Mouse (Mus musculus) MEL-GATA-1-ER (cell line): ENCODE data around the gene Sec61b.
A peak's percentile ranks its signal among the peaks of the same experiment; 100 is the strongest.

Source experiments
- DNase-seq: peaks from one replicate; pipeline ENCODE4 v3.0.0-alpha.2; 2012; ENCODE audit warnings: low read depth; ENCODE audit errors: extremely low read depth

Sec61b gene

DNA sequence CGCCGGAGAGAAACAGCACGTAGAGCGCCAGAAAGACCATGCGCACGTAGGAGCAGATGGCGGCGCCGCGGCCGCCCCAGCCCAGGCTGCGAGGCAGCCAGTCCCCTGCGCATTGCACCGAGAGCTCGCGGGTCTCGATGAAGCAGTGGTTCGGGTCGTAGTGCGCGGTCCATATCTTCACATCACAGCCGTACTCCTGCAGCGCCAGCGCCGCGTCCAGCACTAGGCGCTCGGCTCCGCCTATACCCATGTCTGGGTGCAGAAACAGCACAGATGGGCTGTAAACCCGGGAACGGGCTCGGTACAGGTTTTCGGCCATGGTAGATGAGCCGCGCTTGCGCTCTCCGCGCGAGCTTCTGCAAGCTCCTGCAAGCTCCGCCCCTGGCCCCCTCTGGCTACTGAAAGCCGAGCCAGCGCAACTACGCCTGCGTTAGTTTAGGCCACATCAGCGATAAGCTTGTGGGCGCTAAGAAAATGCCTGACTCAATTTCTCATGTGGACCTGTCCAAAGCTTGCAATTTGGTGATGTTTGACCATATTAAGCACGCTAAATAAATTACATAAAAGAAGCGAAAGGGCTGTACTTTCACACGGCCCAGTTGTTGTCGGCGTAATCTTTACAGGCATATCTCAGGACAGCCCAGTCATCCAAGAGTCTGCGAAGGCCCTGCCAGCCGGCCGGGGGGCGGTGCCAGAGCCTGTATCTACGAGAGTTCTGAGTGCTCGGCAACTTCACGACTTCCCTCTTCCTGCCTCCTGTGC lies at the start of gene Sec61b, which contains the start of gene Alg2:
Sec61b (plus strand) TSS at position 691 of the 762 bp plus-strand sequence.
Alg2 (minus strand) TSS at position 366 of the 762 bp plus-strand sequence.
- peak; percentile 95 for DNase-seq

DNA sequence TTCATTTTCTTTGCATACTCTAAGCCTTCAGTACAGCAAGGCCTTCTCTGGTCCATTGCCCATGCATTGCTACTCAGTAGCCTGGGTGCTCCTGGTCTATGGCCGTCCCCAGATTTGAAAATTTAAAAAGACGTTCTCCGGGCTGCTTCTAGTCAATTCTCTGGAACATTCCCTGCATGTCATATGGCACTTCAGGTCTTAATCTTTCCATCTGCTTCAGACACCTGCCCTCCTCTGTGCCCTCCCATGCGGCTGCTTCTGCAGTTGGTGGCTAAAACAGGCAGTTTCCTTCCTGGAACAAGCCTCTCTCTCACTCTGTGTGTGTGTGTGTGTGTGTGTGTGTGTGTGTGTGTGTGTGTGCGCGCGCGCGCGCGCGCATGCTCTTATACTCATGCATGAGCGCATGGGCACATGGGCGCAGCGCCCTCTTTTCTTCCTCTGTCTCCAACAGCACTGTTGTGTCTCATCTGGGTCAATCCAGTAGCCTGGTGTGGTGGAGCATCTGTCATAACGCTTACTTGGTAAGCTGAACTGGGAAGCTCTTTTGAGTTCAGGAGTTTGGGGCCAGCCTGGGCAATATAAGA lies 49.1 kb upstream of the Sec61b start:
- no peak for DNase-seq

DNA sequence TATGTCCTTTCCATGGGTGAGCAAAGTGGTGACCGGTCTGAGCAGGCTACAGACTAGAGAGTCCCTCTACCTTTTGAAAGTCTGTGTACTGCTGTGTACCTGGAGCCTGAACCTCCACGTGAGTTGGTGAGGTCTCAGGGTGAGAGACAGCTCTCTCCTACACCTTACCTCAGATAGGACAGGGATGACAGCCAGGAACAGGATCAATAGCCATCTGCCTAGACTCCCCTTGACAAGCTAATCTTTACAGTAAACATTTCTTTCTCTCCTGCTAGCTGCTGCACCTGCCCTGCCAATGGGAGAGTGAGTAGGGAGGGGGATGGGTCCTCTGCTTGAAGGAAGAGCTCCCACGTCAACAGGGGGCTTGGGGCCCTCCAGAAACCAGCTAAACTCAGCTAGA lies 46.9 kb upstream of the Sec61b start:
- no peak for DNase-seq

DNA sequence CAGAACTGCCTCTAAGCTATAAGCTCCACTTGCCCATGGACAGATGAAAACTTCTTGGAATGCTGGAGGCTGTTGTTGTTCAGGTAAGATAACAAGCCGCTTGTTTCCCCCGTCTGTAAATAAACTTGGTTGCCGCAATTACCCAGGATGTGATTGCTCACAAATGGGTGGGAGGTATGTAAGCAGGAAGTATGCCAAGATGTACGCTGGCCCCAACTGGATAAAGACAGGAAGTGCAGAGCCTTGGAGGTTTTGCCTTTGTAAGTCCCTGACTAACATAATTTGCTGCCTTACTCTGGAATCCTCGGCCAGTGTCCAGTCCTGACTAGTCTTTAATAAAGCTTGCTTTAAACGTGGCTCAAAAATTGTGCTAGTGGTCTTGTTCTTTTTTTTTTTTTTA lies 43.9 kb upstream of the Sec61b start:
- DNase-seq, result no peak

DNA sequence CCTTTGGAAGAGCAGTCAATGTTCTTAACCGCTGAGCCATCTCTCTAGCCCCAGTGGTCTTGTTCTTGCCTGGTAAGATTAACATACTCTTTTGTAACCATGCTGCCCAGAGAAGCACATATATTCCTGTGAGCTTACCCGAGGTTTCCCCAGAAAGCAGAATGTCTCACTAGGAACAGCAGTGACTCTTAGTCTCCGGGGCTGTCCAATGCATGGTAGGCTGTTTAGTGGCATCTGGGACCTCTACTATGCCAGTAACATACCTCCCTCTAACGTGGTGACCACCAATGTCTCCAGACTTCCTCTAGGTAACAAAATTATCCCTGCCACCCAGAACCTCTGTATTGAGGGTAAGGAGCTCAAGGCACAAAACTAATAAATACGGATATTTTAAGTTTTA lies 43.4 kb upstream of the Sec61b start:
- no peak for DNase-seq

GRCm38 (mm10) chr4:47432766-47433165 lies 41.7 kb upstream of the Sec61b start:
- no peak for DNase-seq

DNA sequence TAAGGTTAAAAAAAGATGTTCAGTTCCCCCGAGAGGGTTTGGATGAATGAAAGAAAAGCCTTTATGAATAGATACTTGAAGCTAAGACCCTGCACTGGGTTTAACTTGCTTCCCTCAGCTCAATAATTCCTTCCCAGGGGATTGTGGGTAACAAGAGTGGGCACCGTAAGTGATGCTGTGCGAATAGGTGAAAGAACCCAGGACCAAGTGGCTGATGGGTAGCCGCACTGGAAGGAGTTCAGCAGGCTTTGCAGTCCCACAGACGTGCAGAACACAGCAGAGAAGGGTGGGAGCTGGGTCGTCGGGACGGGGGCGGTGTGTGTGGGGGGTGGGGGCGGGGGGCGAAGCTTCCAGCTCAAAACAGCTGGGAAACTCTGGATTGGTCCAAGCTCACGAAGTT lies 39.3 kb upstream of the Sec61b start:
- DNase-seq, result no peak

GRCm38 (mm10) chr4:47435566-47436360 lies 38.7 kb upstream of the Sec61b start:
- no peak for DNase-seq

DNA sequence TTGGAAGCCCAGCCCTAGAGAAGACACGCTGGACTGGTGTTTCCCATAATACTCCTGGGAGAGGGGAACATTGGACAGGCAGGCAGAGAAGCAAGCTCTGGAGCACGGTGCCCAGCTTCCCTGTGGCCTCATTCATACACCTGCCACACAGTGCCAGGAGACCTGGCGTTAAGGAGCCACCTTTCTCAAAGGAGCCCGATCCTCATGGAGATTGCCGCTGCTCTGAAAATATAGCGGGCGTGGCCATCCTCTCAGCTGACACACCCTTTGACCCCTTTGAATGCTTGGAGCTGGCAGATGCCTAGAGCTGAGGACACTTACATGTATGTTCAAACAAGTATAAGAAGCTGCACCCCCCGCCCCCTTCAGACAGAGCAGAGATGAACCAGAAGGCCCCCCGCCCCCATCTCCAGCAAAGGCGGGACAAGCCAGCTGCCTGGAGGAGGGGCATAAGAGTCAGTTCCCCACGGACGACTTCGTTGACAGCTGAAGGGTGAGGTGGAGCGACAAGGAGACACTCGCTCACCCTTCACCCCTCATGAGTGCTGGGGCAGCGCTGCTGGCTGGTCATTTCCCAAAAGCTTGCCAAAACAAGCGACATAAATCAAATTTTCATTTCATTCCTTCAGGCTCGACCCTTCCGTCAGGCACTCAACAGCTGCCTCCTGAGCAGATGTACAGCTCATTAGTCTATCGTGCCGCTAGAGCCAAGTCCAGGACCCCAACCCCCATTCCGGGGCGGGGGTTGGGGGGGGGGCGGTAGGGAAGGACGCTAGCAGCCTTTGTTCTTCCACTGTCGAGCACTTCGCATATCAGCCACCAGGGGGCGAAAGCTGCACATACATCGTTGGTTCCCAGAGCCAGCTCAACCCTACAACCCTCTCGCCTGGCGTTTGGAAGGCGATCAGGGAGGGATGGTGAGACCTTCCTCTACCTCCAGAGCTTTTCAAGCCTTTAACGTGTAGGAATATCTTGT lies 36.8 kb upstream of the Sec61b start:
- no peak for DNase-seq

DNA sequence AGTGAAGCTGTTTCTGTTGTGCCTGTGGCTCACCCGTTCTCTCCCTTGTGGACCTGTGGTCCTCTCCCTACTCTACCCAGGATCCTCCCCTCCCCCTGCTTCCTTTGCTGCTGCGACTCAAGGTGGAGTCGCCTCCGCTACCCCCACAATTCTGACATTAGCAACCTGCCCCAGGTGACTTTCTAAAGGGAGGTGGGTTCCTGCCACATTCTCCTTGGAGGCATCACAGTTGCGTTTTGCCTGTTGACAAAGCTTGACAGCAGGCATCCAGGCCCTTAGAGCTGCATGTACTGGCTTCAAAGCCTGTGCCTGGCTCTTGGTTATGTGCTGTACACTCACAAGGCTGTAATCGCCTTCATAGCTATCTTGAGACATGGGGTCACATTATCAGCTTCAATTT lies 35.5 kb upstream of the Sec61b start:
- no peak for DNase-seq

DNA sequence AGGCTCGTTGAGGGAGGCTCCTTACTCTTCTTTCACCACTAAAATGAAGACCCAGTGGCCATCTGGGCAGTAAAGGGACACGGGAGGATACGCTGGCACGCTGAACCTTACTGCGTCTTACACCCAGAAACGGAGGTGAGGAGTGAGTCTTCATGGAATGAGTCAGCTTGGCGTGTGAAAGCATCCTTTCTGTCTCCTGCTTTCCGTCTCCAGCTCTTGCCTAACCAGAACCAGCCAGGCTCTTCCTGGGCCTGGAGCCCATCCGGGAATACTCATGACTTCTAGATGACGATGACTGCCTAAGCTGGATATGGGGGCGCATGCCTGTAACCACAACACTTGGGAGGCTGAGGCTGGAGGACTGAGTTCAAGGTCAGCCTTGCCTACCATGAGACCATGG lies 33.5 kb upstream of the Sec61b start:
- DNase-seq, result no peak

DNA sequence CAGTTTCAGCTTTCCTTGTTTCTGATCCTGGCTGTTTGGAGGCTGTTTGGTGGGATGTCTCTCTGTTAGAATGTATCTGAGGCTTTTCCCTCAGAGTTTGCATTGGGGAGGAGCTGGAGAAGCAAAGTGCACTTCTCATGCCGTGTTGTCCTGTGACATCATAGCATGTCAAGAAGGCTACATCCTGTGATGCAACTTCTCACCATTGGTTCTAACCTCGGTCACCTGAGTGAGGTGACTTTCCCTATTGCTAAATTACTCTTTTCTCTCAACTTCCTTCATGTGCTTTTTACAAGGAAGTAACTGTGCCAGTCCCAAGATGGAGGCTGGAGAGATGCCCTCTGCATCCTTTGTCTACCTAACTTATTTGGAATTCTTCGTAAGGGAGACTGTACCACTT lies 25.9 kb upstream of the Sec61b start:
- DNase-seq, result no peak

DNA sequence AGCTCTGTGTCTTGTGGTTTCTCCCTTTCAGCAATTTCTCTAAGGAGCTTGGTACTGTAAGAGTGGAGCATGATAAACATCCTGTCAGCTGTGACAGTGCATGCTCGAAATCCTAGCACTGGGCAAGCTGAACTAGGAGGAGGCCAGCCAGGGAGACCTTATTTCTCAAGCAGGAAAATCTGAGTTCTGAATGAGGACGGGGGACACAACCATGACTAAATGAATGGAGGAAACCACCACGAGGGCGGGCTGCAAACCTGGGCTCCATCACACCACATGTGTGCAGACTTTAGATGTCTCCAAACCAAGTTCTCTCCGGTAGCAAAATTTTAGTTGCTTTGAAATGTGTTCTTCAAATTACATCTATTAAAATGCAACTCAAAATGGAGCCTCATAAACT lies 25.3 kb upstream of the Sec61b start:
- DNase-seq, result no peak

GRCm38 (mm10) chr4:47449586-47450522 lies 24.6 kb upstream of the Sec61b start:
- DNase-seq, result no peak

GRCm38 (mm10) chr4:47467196-47467595 lies 7.3 kb upstream of the Sec61b start:
- no peak for DNase-seq

- peak; percentile 23 for DNase-seq
These were observed 881 bp upstream of the Sec61b start for GRCm38 (mm10) chr4:47473586-47473967.

- peak; percentile 13 for DNase-seq
These were observed 529 bp downstream of the Sec61b start for GRCm38 (mm10) chr4:47474730-47475643.

- DNase-seq, result no peak
These were observed 3.1 kb downstream of the Sec61b start for GRCm38 (mm10) chr4:47477539-47477938.

DNA sequence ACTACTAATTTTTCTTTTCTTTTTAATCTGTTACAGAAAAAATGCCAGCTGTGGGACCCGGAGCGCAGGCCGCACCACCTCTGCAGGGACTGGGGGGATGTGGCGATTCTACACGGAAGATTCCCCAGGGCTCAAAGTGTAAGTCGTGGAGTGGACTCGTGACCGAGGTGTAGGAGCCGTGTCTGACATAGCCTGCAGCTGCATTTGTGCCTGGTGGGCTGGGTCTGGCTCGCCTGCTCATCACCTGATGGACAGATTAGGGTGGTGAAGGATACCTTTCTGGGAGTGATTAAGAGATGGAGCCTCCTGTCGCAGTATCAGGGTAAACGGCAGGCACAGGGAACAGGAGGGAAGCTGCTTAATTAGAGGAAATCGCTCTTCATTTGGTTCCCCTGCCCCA lies 5.6 kb downstream of the Sec61b start:
- DNase-seq, result no peak
